Mouse (Mus musculus) ES-Bruce4 (cell line): Measurements from ENCODE around the gene Il18. TPM values are rescaled to one million over a fixed set of nuclear protein-coding genes. Genes with fewer than 3 reads are reported as not detected.

Experiments
- H3K27ac ChIP-seq: 2 replicates; pipeline ENCODE4 v1.5.1; 2012; ENCODE audit warnings: low read length, inconsistent platforms; ENCODE audit not compliant: insufficient read depth
- H3K27me3 ChIP-seq: 2 replicates; pipeline ENCODE4 v1.6.1; 2012; ENCODE audit warnings: mild to moderate bottlenecking, low read length, inconsistent platforms; ENCODE audit not compliant: control insufficient read depth, poor library complexity, insufficient read depth, severe bottlenecking
- H3K36me3 ChIP-seq: 2 replicates; pipeline ENCODE4 v1.6.1; 2012; ENCODE audit warnings: inconsistent platforms, mild to moderate bottlenecking, low read length, moderate library complexity; ENCODE audit not compliant: control insufficient read depth, poor library complexity, insufficient read depth, severe bottlenecking
- H3K4me1 ChIP-seq: one replicate; pipeline ENCODE4 v1.8.1; 2011; ENCODE audit warnings: low read length; ENCODE audit not compliant: control insufficient read depth, insufficient read depth
- H3K4me3 ChIP-seq: 2 replicates; pipeline ENCODE4 v1.5.1; 2011; ENCODE audit warnings: low read depth, mild to moderate bottlenecking, low read length
- H3K9ac ChIP-seq: 2 replicates; pipeline ENCODE4 v1.6.1; 2012; ENCODE audit warnings: low read depth, mild to moderate bottlenecking, inconsistent platforms; ENCODE audit not compliant: poor library complexity, severe bottlenecking
- H3K9me3 ChIP-seq: replicated peaks from 2 replicates; pipeline ENCODE4 v1.6.1; 2012; ENCODE audit warnings: mild to moderate bottlenecking, low read length, inconsistent platforms; ENCODE audit not compliant: control insufficient read depth, poor library complexity, insufficient read depth, severe bottlenecking
- CTCF ChIP-seq: IDR thresholded peaks from one replicate; pipeline ENCODE4 v1.8.1; 2011; ENCODE audit warnings: low read depth, low read length
- EP300 ChIP-seq: IDR thresholded peaks from 2 replicates; pipeline ENCODE4 v1.6.1; 2011; ENCODE audit warnings: low read depth, low read length; ENCODE audit not compliant: insufficient read depth
- POLR2A ChIP-seq: IDR thresholded peaks from one replicate; pipeline ENCODE4 v1.8.1; 2011; ENCODE audit warnings: low read length; ENCODE audit not compliant: insufficient read depth
- polyA plus RNA-seq: library from polyadenylated mRNA; stranded (reverse); fragments of >200 nt; gene quantifications from 2 replicates; pipeline ENCODE4 v1.2.4, GENCODE M21; 2011; ENCODE audit warnings: low read depth; ENCODE audit not compliant: missing spikeins, insufficient read depth, insufficient read length

The Il18 gene
- polyA plus RNA-seq, 1 experiment: 1.2 TPM

GRCm38 (mm10) chr9:50555094-50555446 is 443 bp downstream of the Il18 start, which contains the start of gene Bco2:
Gene Bco2, minus strand, starts transcription at chr9:50555181.
- Histone ChIP-seq H3K27me3 (peaks cover 2% of the 10 kb centered on the region; the same call in 1 of the 2 replicates), H3K4me1 (no peaks in the 10 kb centered on the region), H3K4me3 (no peak within 1 kb of the TSS), H3K9me3 (no peaks in the 10 kb centered on the region), H3K27ac (no peak within 1 kb of the TSS), H3K36me3 (no peaks in the 10 kb centered on the region), H3K9ac (no peak within 1 kb of the TSS)
- TF ChIP-seq EP300 (no peak), CTCF (no peak), POLR2A (no peak)

GRCm38 (mm10) chr9:50561145-50561917 is 6.7 kb downstream of the Il18 start, which contains the start of gene Tex12:
Gene Tex12, minus strand, starts transcription at chr9:50561325.
- Histone ChIP-seq H3K9ac (no peak within 1 kb of the TSS), H3K4me1 (no peaks in the 10 kb centered on the region), H3K27ac (no peak within 1 kb of the TSS), H3K27me3 (peaks cover 2% of the 10 kb centered on the region; the same call in 1 of the 2 replicates), H3K36me3 (no peaks in the 10 kb centered on the region), H3K4me3 (peak within 1 kb of the TSS; percentile 2; the same call in 1 of the 2 replicates), H3K9me3 (peaks cover 4% of the 10 kb centered on the region)
- TF ChIP-seq EP300: no peak
- no peak for TF ChIP-seq CTCF
- no peak for TF ChIP-seq POLR2A

- no peak overlapping the region for H3K27ac ChIP-seq
- no peaks in the 10 kb centered on the region for H3K36me3 ChIP-seq
- H3K9ac ChIP-seq: no peak overlapping the region
- TF ChIP-seq CTCF: no peak
- no peak for TF ChIP-seq EP300
- no peak for TF ChIP-seq POLR2A
- H3K4me3 ChIP-seq: no peak overlapping the region
- H3K4me1 ChIP-seq: no peaks in the 10 kb centered on the region
- peaks cover 2% of the 10 kb centered on the region; the same call in 1 of the 2 replicates for H3K27me3 ChIP-seq
- H3K9me3 ChIP-seq: peaks cover 4% of the 10 kb centered on the region
Observed at GRCm38 (mm10) chr9:50561918-50562360, 7.3 kb downstream of the Il18 start.

DNA sequence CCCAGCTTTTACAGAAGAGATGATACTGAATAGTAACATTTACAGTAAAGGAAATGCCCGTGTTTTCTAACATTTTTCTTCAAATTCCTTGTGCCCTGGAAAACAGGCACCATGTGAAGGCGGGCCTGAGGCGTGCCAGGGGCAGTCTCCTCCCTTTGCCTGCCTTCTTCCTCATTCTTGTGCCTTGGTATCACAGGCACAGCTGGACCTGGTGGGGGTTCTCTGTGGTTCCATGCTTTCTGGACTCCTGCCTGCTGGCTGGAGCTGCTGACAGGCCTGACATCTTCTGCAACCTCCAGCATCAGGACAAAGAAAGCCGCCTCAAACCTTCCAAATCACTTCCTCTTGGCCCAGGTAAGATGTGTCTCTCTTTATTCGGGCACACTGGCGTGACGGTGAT is 10.5 kb downstream of the Il18 start:
- Histone ChIP-seq H3K27me3 (no peaks in the 10 kb centered on the region; the same call in 1 of the 2 replicates), H3K4me1 (no peaks in the 10 kb centered on the region), H3K27ac (no peak overlapping the region), H3K9me3 (peaks cover 4% of the 10 kb centered on the region), H3K4me3 (no peak overlapping the region), H3K36me3 (no peaks in the 10 kb centered on the region), H3K9ac (no peak overlapping the region)
- TF ChIP-seq CTCF (no peak), POLR2A (no peak), EP300 (no peak)

DNA sequence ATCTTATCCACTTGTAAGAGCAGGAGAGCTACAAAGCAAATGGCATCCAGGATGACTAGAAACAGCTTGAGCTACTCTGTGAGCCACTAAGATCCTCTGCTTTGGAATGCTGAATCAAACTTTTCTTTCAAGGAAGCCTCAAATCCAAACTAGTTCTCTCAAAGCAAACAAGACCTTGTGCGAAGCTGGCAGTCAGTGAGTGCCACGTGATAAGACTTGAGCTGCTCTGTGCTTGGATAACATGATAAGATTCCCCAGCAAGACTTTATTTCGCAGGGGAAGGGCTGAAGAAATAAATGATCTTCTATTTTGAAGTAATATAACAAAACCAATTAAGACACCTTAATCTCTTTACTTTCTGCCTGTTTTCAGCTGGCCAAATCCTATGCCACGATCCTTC is 11.3 kb downstream of the Il18 start:
- H3K27me3 ChIP-seq: no peaks in the 10 kb centered on the region; the same call in 1 of the 2 replicates
- H3K4me1 ChIP-seq: no peaks in the 10 kb centered on the region
- H3K9me3 ChIP-seq: peaks cover 4% of the 10 kb centered on the region
- H3K27ac ChIP-seq: no peak overlapping the region
- no peak overlapping the region for H3K4me3 ChIP-seq
- TF ChIP-seq POLR2A: no peak
- no peak overlapping the region for H3K9ac ChIP-seq
- no peaks in the 10 kb centered on the region for H3K36me3 ChIP-seq

DNA sequence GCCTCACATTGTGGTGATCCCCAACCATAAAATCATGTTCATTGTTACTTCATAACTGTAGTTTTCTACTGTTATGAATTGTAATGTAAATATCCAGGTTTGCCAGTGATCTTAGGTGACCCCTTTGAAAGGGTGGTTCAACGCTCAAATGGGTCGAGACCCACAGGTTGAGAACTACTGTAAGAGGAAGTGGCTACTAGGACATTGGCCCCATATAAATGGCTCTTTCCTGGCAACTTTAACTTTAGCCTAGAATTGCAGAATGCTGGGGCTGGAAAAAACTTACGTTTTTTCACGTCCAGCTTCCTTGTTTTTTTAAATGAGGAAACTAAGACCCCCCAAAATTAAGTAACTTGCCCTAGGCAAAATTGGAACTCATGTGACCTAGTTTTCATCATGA is 12.7 kb downstream of the Il18 start:
- Histone ChIP-seq H3K9ac (no peak overlapping the region), H3K4me1 (no peaks in the 10 kb centered on the region), H3K27ac (no peak overlapping the region), H3K27me3 (no peaks in the 10 kb centered on the region; the same call in 1 of the 2 replicates), H3K36me3 (no peaks in the 10 kb centered on the region), H3K4me3 (no peak overlapping the region), H3K9me3 (no peaks in the 10 kb centered on the region)
- no peak for TF ChIP-seq CTCF
- TF ChIP-seq EP300: no peak
- no peak for TF ChIP-seq POLR2A
